Mouse (Mus musculus) inflammation-experienced regulatory T-cells, adult 6 months (primary cell): Measurements from ENCODE around the gene Asdurf. TPM values are rescaled to one million over a fixed set of nuclear protein-coding genes. Genes with fewer than 3 reads are reported as not detected.

Source experiments
- polyA plus RNA-seq, 3 experiments: library from polyadenylated mRNA; unstranded; fragments of 100-300 nt; shearing (Covaris generic); gene quantifications; one replicate each; pipeline ENCODE4 v1.2.1; 2017

Asdurf gene
- polyA plus RNA-seq, 3 experiments from 2014 or later, result 10.3 to 35.2 TPM; not detected in 1

Other genes with a start within 250 kb of the Asdurf start
- not detected for gene 1700019A02Rik, start 165.0 kb downstream of the Asdurf start, polyA plus RNA-seq
- gene Pms1, start 55.6 kb downstream of the Asdurf start, polyA plus RNA-seq, result 10 to 100 TPM; 33.1 to 40.4 (median 35.1) TPM
- gene Ormdl1, start 55.5 kb downstream of the Asdurf start, polyA plus RNA-seq, result 10 to 100 TPM; 70.6 to 97.1 (median 79.4) TPM
- gene Gm28778, start 55.5 kb downstream of the Asdurf start, polyA plus RNA-seq, result 10 to 100 TPM in 1 of 3 experiments, 1 to 10 TPM in 1, not detected in 1; 1.7 to 10.5 TPM
- 10 to 100 TPM; 18.6 to 23.2 (median 21.5) TPM for gene Osgepl1, start 39.0 kb downstream of the Asdurf start, polyA plus RNA-seq
- gene Gm28551, start within 50 bp of the Asdurf start, polyA plus RNA-seq, result under 1 TPM in 1 of 3 experiments, not detected in 2; 0.55 TPM
- 10 to 100 TPM; 50.7 to 75.0 (median 65.5) TPM for gene Asnsd1, start 133 bp upstream of the Asdurf start, polyA plus RNA-seq